Mouse (Mus musculus): ENCODE results near the gene Zfp541.

DNA sequence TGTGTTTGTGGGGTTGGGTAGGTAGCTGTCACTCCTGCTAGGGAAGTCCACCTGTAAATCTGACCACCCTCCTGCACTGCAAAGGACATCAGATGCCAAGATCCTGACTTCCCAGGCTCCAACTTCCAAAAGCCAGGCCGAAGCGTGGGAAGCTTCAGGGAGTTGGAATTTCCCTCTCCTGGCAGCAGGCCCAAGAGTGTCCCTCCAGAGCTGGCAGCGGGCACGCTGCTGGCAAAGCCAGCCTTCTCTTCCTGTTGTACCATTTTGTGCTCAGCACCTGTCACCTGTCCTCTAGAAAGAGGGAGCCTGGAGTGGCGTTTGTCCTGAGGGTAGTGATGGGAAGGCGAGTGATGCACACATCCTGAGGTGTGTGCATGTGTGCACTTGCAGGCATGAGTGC lies 66.7 kb downstream of the Zfp541 start:
- no peak for TF ChIP-seq GATA1 (IDR thresholded peaks at IDR 0.05; ENCODE audit: low read length)
- TF ChIP-seq TAL1 (IDR thresholded peaks at IDR 0.05; ENCODE audit: low read length), result no peak
